Comparison of ENCODE assay signal across 13 mouse cellular contexts in the genomic region with DNA sequence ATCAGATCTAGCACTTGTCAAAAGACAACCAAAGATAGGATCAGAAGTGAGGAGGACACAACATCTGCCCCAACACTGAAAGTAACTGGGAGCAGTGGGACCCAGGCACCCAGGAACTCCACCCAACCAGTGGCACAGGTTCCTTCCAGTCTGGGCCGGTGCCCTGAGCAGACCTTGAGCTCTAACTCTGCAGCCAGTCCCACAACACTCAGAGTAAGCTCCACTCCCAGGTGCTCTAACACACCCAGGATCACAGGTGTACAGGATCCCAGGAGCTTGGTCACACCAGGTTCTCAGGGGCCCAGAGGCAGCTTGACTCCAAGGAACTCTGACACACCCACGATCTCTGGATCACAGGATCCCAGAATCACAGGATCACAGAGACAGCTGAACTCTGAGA.
"Had no signal": no experiment of that assay in that cellular context is flagged by ENCODE, and none has a peak within 500 bp of the region (broad histone marks: within the 10 kb centered on the region; RNA-seq: fewer than 3 reads in every experiment).

No protein-coding gene starts in this region.

- H3K4me2 ChIP-seq: lung, embryonic 14.5 days; midbrain, embryonic 11.5 days; midbrain, embryonic 13.5 days; midbrain, embryonic 15.5 days; neural tube, embryonic 12.5 days had no signal

- H3K27ac ChIP-seq: liver, embryonic 14.5 days; midbrain, embryonic 13.5 days; midbrain, embryonic 15.5 days; neural tube, embryonic 12.5 days had no signal

- H3K4me3 ChIP-seq: midbrain, embryonic 13.5 days; midbrain, embryonic 15.5 days; neural tube, embryonic 12.5 days had no signal

- H3K9me3 ChIP-seq: midbrain, embryonic 13.5 days; midbrain, embryonic 15.5 days; neural tube, embryonic 12.5 days had no signal

- DNase-seq: lung, adult 18-20 months; lung, embryonic 14.5 days; lung, postnatal 10 days; lung, postnatal 4 days; right cerebral cortex, postnatal 14 days; thymus, adult 2 months; thymus, postnatal 25 days; thymus, postnatal 4 days had no signal

- ATAC-seq: midbrain, embryonic 13.5 days; midbrain, embryonic 15.5 days had no signal

- H3K27me3 ChIP-seq: midbrain, embryonic 13.5 days; midbrain, embryonic 15.5 days; neural tube, embryonic 12.5 days had no signal

- H3K9ac ChIP-seq: liver, embryonic 14.5 days; lung, embryonic 14.5 days; midbrain, embryonic 13.5 days; midbrain, embryonic 15.5 days; neural tube, embryonic 12.5 days had no signal

- H3K4me1 ChIP-seq: midbrain, embryonic 13.5 days; midbrain, embryonic 15.5 days; neural tube, embryonic 12.5 days had no signal

- H3K36me3 ChIP-seq: midbrain, embryonic 13.5 days; midbrain, embryonic 15.5 days; neural tube, embryonic 12.5 days had no signal
